Mouse (Mus musculus) neural tube, embryonic 13.5 days (tissue): ENCODE results near the gene Fosl2. TPM values are rescaled to one million over a fixed set of nuclear protein-coding genes. Genes with fewer than 3 reads are reported as not detected.
A peak's percentile ranks its signal among the peaks of the same experiment; 100 is the strongest.

Source experiments
- ATAC-seq: fragments of 200-750 bp; cut with Nextera tagmentation; 2 replicates; pipeline ENCODE4 v1.8.0; 2017; ENCODE audit warnings: low read depth, mild to moderate bottlenecking, moderate TSS enrichment, moderate library complexity
- H3K27ac ChIP-seq: fragments of 300-500 bp; sonication (generic); replicated peaks from 2 replicates; pipeline ENCODE4 v1.5.1; 2015; ENCODE audit warnings: moderate library complexity, mild to moderate bottlenecking, inconsistent platforms
- H3K27me3 ChIP-seq: fragments of 300-500 bp; sonication (generic); 2 replicates; pipeline ENCODE4 v1.6.1; 2015; ENCODE audit warnings: mild to moderate bottlenecking, inconsistent platforms
- H3K36me3 ChIP-seq: fragments of 300-500 bp; sonication (generic); 2 replicates; pipeline ENCODE4 v1.6.1; 2015; ENCODE audit warnings: mild to moderate bottlenecking, inconsistent platforms
- H3K4me1 ChIP-seq: fragments of 300-500 bp; sonication (generic); replicated peaks from 2 replicates; pipeline ENCODE4 v1.6.1; 2015; ENCODE audit warnings: inconsistent platforms
- H3K4me2 ChIP-seq: fragments of 300-500 bp; sonication (generic); 2 replicates; pipeline ENCODE4 v1.6.1; 2015; ENCODE audit warnings: inconsistent platforms, mild to moderate bottlenecking, moderate library complexity
- H3K4me3 ChIP-seq: fragments of 300-500 bp; sonication (generic); 2 replicates; pipeline ENCODE4 v1.5.1; 2015; ENCODE audit warnings: mild to moderate bottlenecking, inconsistent platforms
- H3K9ac ChIP-seq: fragments of 300-500 bp; sonication (generic); 2 replicates; pipeline ENCODE4 v1.6.1; 2015; ENCODE audit warnings: moderate library complexity, mild to moderate bottlenecking, inconsistent platforms
- H3K9me3 ChIP-seq: fragments of 300-500 bp; sonication (generic); 2 replicates; pipeline ENCODE4 v1.6.1; 2016; ENCODE audit warnings: inconsistent platforms
- WGBS: fragments of 180-500 bp; shearing (Covaris S2); methylation state at CpG from one replicate; pipeline ENCODE4 v1.1.7; 2015; 5-methylcytosine and 5-hydroxymethylcytosine counted together
- polyA plus RNA-seq: library from polyadenylated mRNA; unstranded; fragments of >200 nt; fragmentation: Nextera tagmentation; extraction: Ambion mirVana; gene quantifications from 2 replicates; pipeline ENCODE4 v1.2.1, GENCODE M21; 2015

Gene Fosl2
- polyA plus RNA-seq, 1 experiment from 2014 or later, result 0.54 TPM

DNA sequence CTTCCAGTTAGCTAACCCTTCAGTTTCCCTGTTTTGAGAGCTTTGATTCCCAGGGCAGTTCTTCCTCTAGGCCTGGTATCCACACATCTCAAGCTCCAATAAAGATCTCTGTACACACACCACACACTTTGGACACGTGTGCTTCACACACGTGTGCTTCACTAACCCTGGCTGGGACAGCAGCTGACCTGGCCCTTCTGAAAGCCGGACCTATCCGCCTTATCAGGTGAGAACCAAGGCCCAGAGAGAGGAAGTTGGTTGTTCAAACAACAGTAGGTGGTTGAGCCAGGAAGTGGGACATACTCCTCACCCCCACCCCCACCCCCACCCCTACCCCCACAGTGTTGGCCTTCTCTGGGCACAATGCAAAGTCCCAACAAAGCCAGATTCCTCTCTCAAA lies 24.9 kb upstream of the Fosl2 start:
- no peaks in the 10 kb centered on the region for H3K9me3 ChIP-seq
- no peaks in the 10 kb centered on the region for H3K36me3 ChIP-seq
- H3K4me1 ChIP-seq, result no peaks in the 10 kb centered on the region
- no peak for ATAC-seq
- no peak overlapping the region for H3K27ac ChIP-seq
- no peak overlapping the region for H3K4me2 ChIP-seq
- H3K9ac ChIP-seq, result no peak overlapping the region
- WGBS, result 90% methylated on average over 4 of the region's 4 CpGs
- H3K27me3 ChIP-seq, result no peaks in the 10 kb centered on the region
- H3K4me3 ChIP-seq, result no peak overlapping the region

GRCm38 (mm10) chr5:32112206-32112916 lies 23.2 kb upstream of the Fosl2 start:
- H3K4me1 ChIP-seq, result no peaks in the 10 kb centered on the region
- no peak overlapping the region for H3K4me2 ChIP-seq
- H3K9me3 ChIP-seq, result no peaks in the 10 kb centered on the region
- WGBS, result 78% methylated on average over 7 of the region's 7 CpGs
- ATAC-seq, result no peak
- H3K36me3 ChIP-seq, result no peaks in the 10 kb centered on the region
- H3K27ac ChIP-seq, result no peak overlapping the region
- no peak overlapping the region for H3K4me3 ChIP-seq
- H3K9ac ChIP-seq, result no peak overlapping the region
- H3K27me3 ChIP-seq, result no peaks in the 10 kb centered on the region

DNA sequence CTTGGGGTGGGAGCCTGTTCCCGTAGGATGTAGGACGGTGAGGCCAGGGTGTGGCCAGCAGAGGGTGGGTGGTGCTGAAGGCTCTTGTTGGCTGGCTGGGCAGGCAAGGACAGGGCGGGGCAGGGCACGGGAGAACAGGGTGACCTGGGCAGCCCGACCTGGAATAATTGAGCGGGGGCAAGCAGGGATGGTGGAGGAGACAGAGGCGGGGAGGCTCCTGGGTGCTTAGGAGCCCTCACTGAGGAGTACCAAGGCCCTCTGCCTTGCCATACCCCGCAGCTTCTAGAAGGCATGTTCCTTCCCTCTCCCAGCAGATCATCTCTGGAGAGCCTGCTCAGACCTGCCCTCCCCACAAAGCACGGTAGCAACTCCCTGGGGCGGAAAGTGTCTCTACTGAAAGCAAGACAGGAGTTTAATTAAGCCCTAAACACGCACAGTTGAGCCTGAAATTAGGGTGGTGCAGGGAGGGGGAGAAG lies 14.7 kb upstream of the Fosl2 start:
- WGBS, result 42% methylated on average over 11 of the region's 11 CpGs

DNA sequence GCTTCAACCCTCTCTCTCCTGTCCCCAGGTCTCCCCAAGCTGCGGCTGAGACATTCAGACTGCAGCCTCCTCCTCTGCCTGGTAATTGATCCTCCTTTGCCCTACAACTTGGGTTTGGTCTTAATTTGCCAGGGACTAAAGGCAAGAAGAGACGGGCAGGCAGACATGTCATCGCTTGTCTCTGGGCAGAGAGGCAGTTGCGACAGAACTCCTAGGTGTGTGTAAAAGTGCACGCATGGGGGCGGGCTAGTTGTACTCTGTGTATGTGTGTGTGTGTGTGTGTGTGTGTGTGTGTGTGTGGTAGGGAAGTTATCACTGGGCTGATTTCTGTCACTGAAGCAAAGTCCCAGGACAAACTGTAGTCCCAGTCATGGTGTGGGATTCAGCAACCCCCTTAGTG lies 13.7 kb upstream of the Fosl2 start:
- H3K9me3 ChIP-seq, result no peaks in the 10 kb centered on the region
- ATAC-seq, result no peak
- no peak overlapping the region for H3K27ac ChIP-seq
- no peak overlapping the region for H3K4me3 ChIP-seq
- H3K36me3 ChIP-seq, result no peaks in the 10 kb centered on the region
- H3K27me3 ChIP-seq, result no peaks in the 10 kb centered on the region
- 92% methylated on average over 6 of the region's 6 CpGs for WGBS
- H3K9ac ChIP-seq, result no peak overlapping the region
- no peak overlapping the region for H3K4me2 ChIP-seq
- H3K4me1 ChIP-seq, result no peaks in the 10 kb centered on the region; the same call in 1 of the 2 replicates

More for the DNA sequence above, 14.7 kb upstream of the Fosl2 start:
- no peak for ATAC-seq
- no peak overlapping the region for H3K4me2 ChIP-seq
- H3K9me3 ChIP-seq, result no peaks in the 10 kb centered on the region
- H3K4me3 ChIP-seq, result no peak overlapping the region
- H3K36me3 ChIP-seq, result no peaks in the 10 kb centered on the region
- H3K9ac ChIP-seq, result no peak overlapping the region
- no peak overlapping the region for H3K27ac ChIP-seq
- no peaks in the 10 kb centered on the region; the same call in 1 of the 2 replicates for H3K4me1 ChIP-seq
- no peaks in the 10 kb centered on the region for H3K27me3 ChIP-seq

GRCm38 (mm10) chr5:32122363-32122762 lies 13.2 kb upstream of the Fosl2 start:
- no peak overlapping the region for H3K4me2 ChIP-seq
- no peaks in the 10 kb centered on the region for H3K9me3 ChIP-seq
- no peak overlapping the region for H3K9ac ChIP-seq
- ATAC-seq, result no peak
- H3K27me3 ChIP-seq, result no peaks in the 10 kb centered on the region
- no peak overlapping the region for H3K27ac ChIP-seq
- no peaks in the 10 kb centered on the region; the same call in 1 of the 2 replicates for H3K4me1 ChIP-seq
- H3K4me3 ChIP-seq, result no peak overlapping the region
- H3K36me3 ChIP-seq, result no peaks in the 10 kb centered on the region
- WGBS, result 88% methylated on average over 5 of the region's 5 CpGs

DNA sequence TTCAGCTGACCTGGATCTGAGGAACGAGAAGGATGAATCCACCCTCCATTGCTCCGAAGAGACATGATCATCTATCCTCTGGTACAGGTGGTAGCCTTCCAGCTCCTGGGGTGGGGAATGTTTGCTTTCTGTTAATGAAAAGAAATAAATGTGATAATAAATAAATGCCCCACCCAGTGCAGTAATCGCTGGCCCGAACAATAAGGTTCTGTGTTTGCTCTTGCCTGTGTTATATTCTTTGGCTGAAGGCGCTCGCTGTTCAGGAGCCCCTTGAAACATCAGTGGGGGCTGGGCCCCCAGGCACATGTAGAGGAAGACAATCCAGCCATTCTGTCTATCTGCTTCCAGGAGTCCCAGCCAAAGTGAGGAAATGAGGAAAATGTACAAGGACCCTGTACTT lies 10.6 kb upstream of the Fosl2 start:
- Histone ChIP-seq H3K27ac (no peak overlapping the region), H3K4me3 (no peak overlapping the region), H3K36me3 (no peaks in the 10 kb centered on the region), H3K9ac (no peak overlapping the region), H3K27me3 (0 out of 2 replicates have a peak, but pooled peaks cover 4% of the 10 kb centered on the region), H3K4me1 (no peaks in the 10 kb centered on the region; the same call in 1 of the 2 replicates), H3K4me2 (no peak overlapping the region), H3K9me3 (no peaks in the 10 kb centered on the region)
- no peak for ATAC-seq
- 78% methylated on average over 6 of the region's 6 CpGs for WGBS

DNA sequence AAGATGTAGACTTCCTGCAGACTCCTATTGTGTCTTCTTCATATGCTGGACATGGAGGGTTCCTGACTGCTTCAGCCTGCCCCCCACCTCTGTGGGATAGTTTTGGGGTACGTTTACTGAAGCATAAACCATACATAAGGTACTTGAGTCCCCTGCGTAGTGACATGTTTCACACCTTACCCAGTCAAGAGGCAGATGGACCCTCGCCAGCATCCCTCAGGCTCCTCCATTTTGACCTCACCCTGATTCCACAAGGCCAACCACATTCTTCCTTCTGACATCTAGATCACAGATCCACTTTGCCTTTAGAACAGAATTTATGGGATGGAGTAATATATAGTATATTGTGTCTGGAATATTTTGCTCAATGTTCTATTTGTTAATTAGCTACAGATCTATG lies 8.4 kb upstream of the Fosl2 start:
- no peak for ATAC-seq
- no peaks in the 10 kb centered on the region for H3K36me3 ChIP-seq
- no peak overlapping the region for H3K4me3 ChIP-seq
- H3K9me3 ChIP-seq, result no peaks in the 10 kb centered on the region
- H3K27me3 ChIP-seq, result peaks cover 24% of the 10 kb centered on the region
- no peak overlapping the region for H3K9ac ChIP-seq
- 0 out of 2 replicates have a peak, but pooled peaks cover 1% of the 10 kb centered on the region for H3K4me1 ChIP-seq
- no peak overlapping the region for H3K27ac ChIP-seq
- WGBS, result 66% methylated on average over 3 of the region's 3 CpGs
- H3K4me2 ChIP-seq, result no peak overlapping the region

GRCm38 (mm10) chr5:32127927-32128326 lies 7.7 kb upstream of the Fosl2 start:
- no peak for ATAC-seq
- 59% methylated on average over 3 of the region's 3 CpGs for WGBS
- Histone ChIP-seq H3K9me3 (no peaks in the 10 kb centered on the region), H3K4me1 (0 out of 2 replicates have a peak, but pooled peaks cover 8% of the 10 kb centered on the region), H3K4me2 (no peak overlapping the region), H3K36me3 (no peaks in the 10 kb centered on the region), H3K27ac (no peak overlapping the region), H3K9ac (no peak overlapping the region), H3K27me3 (peaks cover 31% of the 10 kb centered on the region), H3K4me3 (no peak overlapping the region)

GRCm38 (mm10) chr5:32132971-32133501 lies 2.6 kb upstream of the Fosl2 start:
- under 1% methylated on average over 40 of the region's 48 CpGs for WGBS
- peak overlapping the region; percentile 75 for H3K9ac ChIP-seq
- 0 out of 2 replicates have a peak, but pooled peaks have one; percentile 20 for ATAC-seq
- no peaks in the 10 kb centered on the region for H3K9me3 ChIP-seq
- H3K4me3 ChIP-seq, result peak overlapping the region; percentile 54
- peak overlapping the region; percentile 90 for H3K4me2 ChIP-seq
- peaks cover 40% of the 10 kb centered on the region for H3K4me1 ChIP-seq
- no peaks in the 10 kb centered on the region for H3K36me3 ChIP-seq
- H3K27ac ChIP-seq, result peak overlapping the region; percentile 49
- H3K27me3 ChIP-seq, result peaks cover 78% of the 10 kb centered on the region

- WGBS, result under 1% methylated on average over 20 of the region's 20 CpGs
- Histone ChIP-seq H3K4me3 (peak overlapping the region; percentile 54), H3K9ac (peak overlapping the region; percentile 75), H3K27ac (peak overlapping the region; percentile 49; the same call in 1 of the 2 replicates), H3K4me1 (peaks cover 40% of the 10 kb centered on the region), H3K36me3 (no peaks in the 10 kb centered on the region), H3K4me2 (peak overlapping the region; percentile 90), H3K9me3 (no peaks in the 10 kb centered on the region), H3K27me3 (peaks cover 83% of the 10 kb centered on the region)
- 0 out of 2 replicates have a peak, but pooled peaks have one; percentile 32 for ATAC-seq
These were observed 2.0 kb upstream of the Fosl2 start for GRCm38 (mm10) chr5:32133549-32134004.

- H3K9ac ChIP-seq, result peak overlapping the region; percentile 76
- WGBS, result 3% methylated on average over 21 of the region's 21 CpGs
These were observed 1.4 kb upstream of the Fosl2 start for GRCm38 (mm10) chr5:32134051-32134732.

DNA sequence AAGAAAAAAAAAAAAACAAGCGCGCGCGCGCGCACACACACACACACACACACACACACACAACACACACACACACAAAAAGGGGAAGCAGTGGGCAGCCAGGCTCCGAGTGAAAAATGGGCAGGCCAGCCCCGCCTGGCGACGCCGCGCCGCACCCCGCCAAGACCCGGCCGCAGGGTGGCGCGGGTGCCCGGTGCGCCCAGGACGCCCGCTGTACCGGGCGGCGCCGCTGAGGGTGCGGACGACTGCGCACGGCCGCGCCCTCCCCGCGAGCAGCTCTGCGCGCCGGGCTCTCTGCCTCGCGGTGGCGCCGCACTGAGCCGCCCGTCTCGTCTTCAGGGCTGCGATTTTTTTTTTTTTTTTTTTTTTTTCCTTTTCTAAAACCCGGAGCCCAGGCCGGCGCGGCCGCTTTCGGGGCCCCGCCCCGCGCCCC lies 682 bp upstream of the Fosl2 start:
- WGBS, result under 1% methylated on average over 48 of the region's 54 CpGs
- H3K27ac ChIP-seq, result peak overlapping the region; percentile 76
- peak overlapping the region; percentile 90 for H3K4me2 ChIP-seq
- peak overlapping the region; percentile 76 for H3K9ac ChIP-seq
- no peaks in the 10 kb centered on the region for H3K36me3 ChIP-seq
- H3K4me1 ChIP-seq, result peaks cover 40% of the 10 kb centered on the region
- H3K4me3 ChIP-seq, result peak overlapping the region; percentile 57
- peak; percentile 52 for ATAC-seq
- no peaks in the 10 kb centered on the region for H3K9me3 ChIP-seq
- peaks cover 88% of the 10 kb centered on the region for H3K27me3 ChIP-seq

More at GRCm38 (mm10) chr5:32134051-32134732, 1.4 kb upstream of the Fosl2 start:
- ATAC-seq, result no peak
- Histone ChIP-seq H3K27me3 (peaks cover 87% of the 10 kb centered on the region), H3K36me3 (no peaks in the 10 kb centered on the region), H3K4me3 (peak overlapping the region; percentile 57), H3K4me1 (peaks cover 40% of the 10 kb centered on the region), H3K27ac (no peak overlapping the region), H3K9me3 (no peaks in the 10 kb centered on the region), H3K4me2 (peak overlapping the region; percentile 90)
